Mouse (Mus musculus) cerebellum, adult 8-10 months (tissue): ENCODE measurements around the gene F830045P16Rik.
"Not testable (repeated sequence)": the region's sequence is repeated elsewhere in the genome, so short reads cannot be mapped to it uniquely, and the experiment has no call there.

Experiments
- DNase-seq: peaks from one replicate; pipeline ENCODE4 v3.0.0; 2022

F830045P16Rik gene

GRCm38 (mm10) chr2:129544919-129545318 lies 8.5 kb upstream of the F830045P16Rik start:
- peak; percentile 97 for DNase-seq

- peak; percentile 90 for DNase-seq
These were observed 8.0 kb upstream of the F830045P16Rik start for GRCm38 (mm10) chr2:129544448-129544847.

GRCm38 (mm10) chr2:129540036-129540435 lies 3.6 kb upstream of the F830045P16Rik start:
- no peak for DNase-seq

- DNase-seq, result no peak
These were observed 2.8 kb upstream of the F830045P16Rik start for GRCm38 (mm10) chr2:129539175-129539574.

- no peak for DNase-seq
These were observed 1.5 kb upstream of the F830045P16Rik start for GRCm38 (mm10) chr2:129537926-129538325.

- DNase-seq, result no peak
These were observed 958 bp upstream of the F830045P16Rik start for GRCm38 (mm10) chr2:129537360-129537759.

- DNase-seq, result no peak
These were observed 524 bp upstream of the F830045P16Rik start for GRCm38 (mm10) chr2:129536926-129537325.

- DNase-seq, result no peak
These were observed 1.4 kb downstream of the F830045P16Rik start for GRCm38 (mm10) chr2:129534886-129535591.

GRCm38 (mm10) chr2:129531890-129532289 lies 4.5 kb downstream of the F830045P16Rik start:
- peak; percentile 1 for DNase-seq

GRCm38 (mm10) chr2:129531102-129531501 lies 5.3 kb downstream of the F830045P16Rik start:
- DNase-seq, result peak; percentile 4

- peak; percentile 89 for DNase-seq
These were observed 6.8 kb downstream of the F830045P16Rik start for GRCm38 (mm10) chr2:129529297-129530209.

GRCm38 (mm10) chr2:129527916-129528315 lies 8.5 kb downstream of the F830045P16Rik start:
- DNase-seq, result peak; percentile 13

- no peak for DNase-seq
These were observed 10.1 kb downstream of the F830045P16Rik start for GRCm38 (mm10) chr2:129526322-129526721.

GRCm38 (mm10) chr2:129525644-129526043 lies 10.8 kb downstream of the F830045P16Rik start:
- no peak for DNase-seq

- no peak for DNase-seq
These were observed 17.9 kb downstream of the F830045P16Rik start for GRCm38 (mm10) chr2:129518526-129518925.

GRCm38 (mm10) chr2:129514923-129515920 lies 21.2 kb downstream of the F830045P16Rik start:
- peak; percentile 15 for DNase-seq

GRCm38 (mm10) chr2:129514401-129514667 lies 22.1 kb downstream of the F830045P16Rik start:
- no peak for DNase-seq

- DNase-seq, result no peak
These were observed 22.6 kb downstream of the F830045P16Rik start for GRCm38 (mm10) chr2:129513546-129514400.

- DNase-seq, result not testable (repeated sequence)
These were observed 24.3 kb downstream of the F830045P16Rik start for GRCm38 (mm10) chr2:129512147-129512546.

GRCm38 (mm10) chr2:129502641-129503040 lies 33.8 kb downstream of the F830045P16Rik start:
- DNase-seq, result peak; percentile 80

- DNase-seq, result no peak
These were observed 46.7 kb downstream of the F830045P16Rik start for GRCm38 (mm10) chr2:129489496-129490285.
